Comparison of ENCODE assay signal across 8 mouse cellular contexts in genomic region chr9:96669877-96670276, GRCm38 (mm10). TPM values are rescaled to one million over a fixed set of nuclear protein-coding genes. Genes with fewer than 3 reads are reported as not detected.
DNase-seq lines count a peak whose midpoint lies in the region; ATAC-seq and TF ChIP-seq lines count a peak whose summit lies in the region.

No protein-coding gene starts in this region.

- peaks cover 17% of the 10 kb centered on the region for H3K4me1 ChIP-seq in G1E (ENCODE audit: insufficient read depth, low read depth, low read length)
- H3K4me1 ChIP-seq in forebrain, embryonic 16.5 days (replicated peaks; ENCODE audit: control insufficient read depth, insufficient read depth, low read length) = peaks cover 4% of the 10 kb centered on the region; the same call in 1 of the 2 replicates
- H3K4me1 ChIP-seq in lung, embryonic 14.5 days (ENCODE audit: insufficient read depth) = no peaks in the 10 kb centered on the region
- 0 out of 2 replicates have a peak, but pooled peaks cover under 1% of the 10 kb centered on the region for H3K4me1 ChIP-seq in olfactory bulb, adult 2 months (ENCODE audit: control insufficient read depth, insufficient read depth, low read length)
- H3K4me1 ChIP-seq in thymus, adult 2 months (replicated peaks; ENCODE audit: control insufficient read depth, insufficient read depth, low read length) = no peaks in the 10 kb centered on the region; the same call in 1 of the 2 replicates

- H3K9ac ChIP-seq in forebrain, embryonic 16.5 days (replicated peaks; ENCODE audit: low read depth, low read length) = peak overlapping the region; percentile 64
- H3K9ac ChIP-seq in lung, embryonic 14.5 days = peak overlapping the region; percentile 48

- H3K36me3 ChIP-seq in G1E (replicated peaks) = no peaks in the 10 kb centered on the region
- no peaks in the 10 kb centered on the region for H3K36me3 ChIP-seq in forebrain, embryonic 16.5 days (ENCODE audit: control insufficient read depth, insufficient read depth)
- H3K36me3 ChIP-seq in lung, embryonic 14.5 days (ENCODE audit: insufficient read depth) = no peaks in the 10 kb centered on the region
- H3K36me3 ChIP-seq in thymus, adult 2 months (ENCODE audit: control insufficient read depth, insufficient read depth, low read length) = no peaks in the 10 kb centered on the region

- H3K4me2 ChIP-seq in forebrain, embryonic 16.5 days (ENCODE audit: low read length) = peak overlapping the region; percentile 69
- H3K4me2 ChIP-seq in lung, embryonic 14.5 days = peak overlapping the region; percentile 72

- peak; percentile 100 for ATAC-seq in G1E (ENCODE audit: extremely low read depth, insufficient number of reproducible peaks, low FRiP score, poor library complexity, severe bottlenecking)
- ATAC-seq in forebrain, embryonic 16.5 days = peak; percentile 100
- peak; percentile 100 for ATAC-seq in lung, embryonic 14.5 days (ENCODE audit: insufficient read depth)

- TF ChIP-seq POLR2A in olfactory bulb, adult 2 months (IDR thresholded peaks at IDR 0.05; ENCODE audit: insufficient read depth, low read depth, low read length) = peak; percentile 45; the same call in 1 of the 2 replicates
- TF ChIP-seq POLR2A in thymus, adult 2 months (IDR thresholded peaks at IDR 0.05; ENCODE audit: control insufficient read depth, extremely low read depth, insufficient read depth, low read length, poor library complexity) = peak; percentile 66

- H3K27ac ChIP-seq in forebrain, embryonic 16.5 days (ENCODE audit: low read length) = peak overlapping the region; percentile 92
- H3K27ac ChIP-seq in layer of hippocampus, adult 2 months = peak overlapping the region; percentile 90
- 0 out of 2 replicates have a peak overlapping the region, but pooled peaks have one; percentile 36 for H3K27ac ChIP-seq in lung, embryonic 14.5 days (ENCODE audit: low read depth)
- peak overlapping the region; percentile 69 for H3K27ac ChIP-seq in olfactory bulb, adult 2 months (ENCODE audit: insufficient read depth, low read depth, low read length)
- no peak overlapping the region for H3K27ac ChIP-seq in thymus, adult 2 months (ENCODE audit: control insufficient read depth, insufficient read depth, low read length)

- peak overlapping the region; percentile 65; the same call in 1 of the 2 replicates for H3K4me3 ChIP-seq in G1E (ENCODE audit: low read depth, low read length)
- peak overlapping the region; percentile 47 for H3K4me3 ChIP-seq in forebrain, embryonic 16.5 days (replicated peaks; ENCODE audit: low read length)
- H3K4me3 ChIP-seq in layer of hippocampus, adult 2 months = peak overlapping the region; percentile 55
- peak overlapping the region; percentile 34 for H3K4me3 ChIP-seq in lung, embryonic 14.5 days (ENCODE audit: low read depth, low read length)
- H3K4me3 ChIP-seq in olfactory bulb, adult 2 months (ENCODE audit: insufficient read depth, low read depth, low read length) = peak overlapping the region; percentile 39
- peak overlapping the region; percentile 27 for H3K4me3 ChIP-seq in thymus, adult 2 months (ENCODE audit: control insufficient read depth, insufficient read depth, low read length)

- intact Hi-C loops in heart, postnatal 36 days (cut with DNase I) = loop anchor here (1.0 to 2.0 kb wide), 3 partner anchors 39 to 148 kb away; partner anchors contain the start of gene Rasa2

- DNase-seq in G1E (ENCODE audit: low spot score) = peak; percentile 90
- peak; percentile 97 to 98 for DNase-seq in cerebellum, adult 18-20 months
- peak; percentile 89 to 93 for DNase-seq in heart, postnatal 36 days
- DNase-seq in layer of hippocampus, adult 2 months (ENCODE audit: low spot score in 2 of 2) = peak; percentile 96 to 98
- peak; percentile 98 for DNase-seq in lung, embryonic 14.5 days
- DNase-seq in thymus, adult 2 months = peak; percentile 96

- WGBS in forebrain, embryonic 16.5 days = under 1% methylated on average over 15 of the region's 15 CpGs
- WGBS in lung, embryonic 14.5 days = under 1% methylated on average over 15 of the region's 15 CpGs
- 0% methylated on average over 15 of the region's 15 CpGs for WGBS in olfactory bulb, adult 2 months
- under 1% methylated on average over 15 of the region's 15 CpGs for WGBS in thymus, adult 2 months

- no peak for TF ChIP-seq CTCF in G1E (IDR thresholded peaks at IDR 0.05; ENCODE audit: low read depth, low read length)
- TF ChIP-seq CTCF in layer of hippocampus, adult 2 months (conservative IDR thresholded peaks at IDR 0.05) = peak; percentile 91
- peak; percentile 89 for TF ChIP-seq CTCF in lung, embryonic 14.5 days (IDR thresholded peaks at IDR 0.05; ENCODE audit: low read depth)
- TF ChIP-seq CTCF in olfactory bulb, adult 2 months (IDR thresholded peaks at IDR 0.05; ENCODE audit: insufficient read depth, low read depth, low read length) = peak; percentile 76
- peak; percentile 89 for TF ChIP-seq CTCF in thymus, adult 2 months (IDR thresholded peaks at IDR 0.05; ENCODE audit: borderline replicate concordance, control insufficient read depth, extremely low read depth, insufficient read depth, low read length, poor library complexity)

- H3K9me3 ChIP-seq in G1E (replicated peaks) = no peaks in the 10 kb centered on the region
- H3K9me3 ChIP-seq in forebrain, embryonic 16.5 days (ENCODE audit: control insufficient read depth, low read length) = no peaks in the 10 kb centered on the region
- H3K9me3 ChIP-seq in lung, embryonic 14.5 days (ENCODE audit: low read depth, low read length) = no peaks in the 10 kb centered on the region

- H3K27me3 ChIP-seq in G1E (ENCODE audit: insufficient read depth, low read length) = no peaks in the 10 kb centered on the region
- no peaks in the 10 kb centered on the region for H3K27me3 ChIP-seq in forebrain, embryonic 16.5 days (replicated peaks; ENCODE audit: control insufficient read depth, insufficient read depth, low read length)
- no peaks in the 10 kb centered on the region for H3K27me3 ChIP-seq in lung, embryonic 14.5 days (ENCODE audit: insufficient read depth, low read length)
- no peaks in the 10 kb centered on the region for H3K27me3 ChIP-seq in thymus, adult 2 months (ENCODE audit: control insufficient read depth, insufficient read depth, low read length)

RNA-seq across cellular contexts. Expression of gene Rasa2, which starts 38.5 kb away (rescaled TPM):
- total RNA-seq in G1E (2014; fragmentation: Nextera tagmentation) (72.8 and 74.8 TPM in 2 replicates), G1E (2017) (41.6 and 54.9 TPM in 2 replicates)
- polyA plus RNA-seq in G1E (2012) = 2.7 and 3.2 TPM in 2 replicates
- polyA plus RNA-seq in forebrain, embryonic 16.5 days (2015; fragmentation: Nextera tagmentation; extraction: Ambion mirVana) = 19.6 and 22.8 TPM in 2 replicates
- 1 to 10 TPM; 4.8 to 6.8 TPM for total RNA-seq in heart, postnatal 36 days (2021)
- 10 to 100 TPM; 27.7 to 31.8 TPM for total RNA-seq in layer of hippocampus, adult 2 months (2021)
- polyA plus RNA-seq in lung, embryonic 14.5 days (2014; fragmentation: Nextera tagmentation; extraction: Ambion mirVana) = 18.7 and 21.4 TPM in 2 replicates
- not detected in 2 replicates for polyA plus RNA-seq in olfactory bulb, adult 2 months (2012; ENCODE audit: insufficient read depth, insufficient read length, low replicate concordance, missing spikeins)
- polyA plus RNA-seq in thymus, adult 2 months (2012; rRNA removed) = 6.5 and 7.4 TPM in 2 replicates
